Mouse (Mus musculus) G1E (cell line): ENCODE data around the gene Tnfrsf8.

Experiments
- CTCF ChIP-seq: IDR thresholded peaks from 2 replicates; pipeline ENCODE4 v1.5.1; 2012; ENCODE audit warnings: low read depth, low read length, inconsistent platforms, mixed read lengths
- GATA1 ChIP-seq: IDR thresholded peaks from 2 replicates; pipeline ENCODE4 v1.6.1; 2012; ENCODE audit warnings: borderline replicate concordance, low read length, inconsistent platforms, mixed read lengths
- POLR2AphosphoS5 ChIP-seq: IDR thresholded peaks from 2 replicates; pipeline ENCODE4 v1.6.1; 2012; ENCODE audit warnings: low read depth, low read length, inconsistent platforms; ENCODE audit not compliant: insufficient replicate concordance
- TAL1 ChIP-seq: conservative IDR thresholded peaks from 2 replicates; pipeline ENCODE4 v1.6.1; 2012; ENCODE audit warnings: low read depth, low read length, inconsistent platforms, mixed read lengths

- TF ChIP-seq CTCF (no peak), GATA1 (no peak), POLR2AphosphoS5 (no peak), TAL1 (no peak)
These were observed 69.4 kb downstream of the Tnfrsf8 start for GRCm38 (mm10) chr4:145245581-145245980.
